Mouse (Mus musculus): ENCODE results near the gene Olfr47.
"Not testable (repeated sequence)": the region's sequence is repeated elsewhere in the genome, so short reads cannot be mapped to it uniquely, and the experiment has no call there.

Olfr47 gene

GRCm38 (mm10) chr6:43231255-43231654 is at the start of gene Olfr47:
TSS of gene Olfr47 (plus strand) at chr6:43231529.
- DNase-seq (ENCODE audit: low spot score in 2 of 2), result not testable (repeated sequence)

DNA sequence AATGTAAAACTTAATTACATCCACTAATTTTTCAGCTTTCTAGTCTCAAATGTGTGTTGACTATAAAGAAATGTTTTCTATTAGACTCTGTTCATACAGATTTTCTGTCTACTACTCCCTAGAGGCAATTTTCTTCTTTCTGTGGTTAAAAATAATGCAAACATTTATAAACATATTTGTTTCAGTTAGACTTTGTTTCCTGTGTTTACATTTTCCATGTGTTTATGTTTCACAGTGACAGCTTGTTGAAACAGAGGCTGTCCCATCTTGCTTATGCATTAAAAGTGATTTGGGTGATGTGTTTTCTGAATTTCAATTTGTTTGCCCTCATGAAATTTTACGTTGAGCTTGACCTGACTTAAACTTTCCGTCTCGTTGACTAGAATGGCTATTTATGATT is 40.3 kb upstream of the Olfr47 start:
- DNase-seq (ENCODE audit: low spot score in 2 of 2), result no peak

- no peak for DNase-seq (ENCODE audit: low spot score in 2 of 2)
These were observed 34.5 kb upstream of the Olfr47 start, which contains the start of gene Olfr435 for GRCm38 (mm10) chr6:43196781-43197180. TSS of gene Olfr435 (plus strand) at chr6:43197146.

GRCm38 (mm10) chr6:43198094-43198493 is 33.2 kb upstream of the Olfr47 start:
- no peak for DNase-seq (ENCODE audit: low spot score in 2 of 2)

- DNase-seq (ENCODE audit: low spot score in 2 of 2), result no peak
These were observed 28.5 kb upstream of the Olfr47 start for GRCm38 (mm10) chr6:43202786-43203185.

DNA sequence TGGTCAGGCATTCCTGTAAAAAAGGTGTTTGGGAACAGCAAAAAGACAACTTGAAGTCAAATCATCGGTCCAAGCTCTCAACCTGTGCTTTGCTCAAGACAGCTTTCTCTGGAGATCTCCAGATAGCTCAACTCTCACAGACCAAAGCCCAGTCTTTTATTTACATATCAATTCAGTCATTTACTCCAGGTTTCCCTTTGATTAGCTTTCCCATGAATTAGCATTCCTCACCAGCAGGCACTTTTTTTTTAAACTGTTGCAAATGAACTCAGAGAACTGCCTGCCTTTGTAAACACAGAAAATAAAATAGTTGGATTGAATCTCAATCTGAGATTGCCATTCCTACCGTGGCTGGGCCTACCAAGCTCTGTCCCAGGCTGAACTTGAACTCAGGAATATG is 26.0 kb upstream of the Olfr47 start:
- no peak for DNase-seq (ENCODE audit: low spot score in 2 of 2)

DNA sequence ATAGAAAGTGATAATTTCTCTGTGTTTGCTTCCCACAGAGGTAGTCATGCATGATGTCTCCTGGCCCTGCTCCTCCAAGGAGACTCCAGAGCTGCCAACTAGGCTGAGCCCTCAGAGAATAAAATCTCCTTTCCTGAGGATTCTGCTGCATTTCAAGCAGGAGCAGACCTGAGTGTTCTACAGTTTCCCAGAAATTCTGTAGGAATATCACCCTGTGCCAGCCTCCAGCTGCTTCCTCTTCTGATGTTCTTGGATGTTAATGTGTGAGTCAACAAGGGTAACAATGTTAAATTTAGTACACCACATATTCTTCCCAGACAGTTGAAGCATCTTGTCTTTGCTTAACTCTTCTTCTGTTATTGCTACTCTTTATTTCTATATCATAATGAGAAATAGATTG is 18.5 kb upstream of the Olfr47 start, which contains the start of gene Olfr434:
Gene Olfr434 (plus strand): TSS at position 149 of the 400 bp plus-strand sequence.
- peak; percentile 14 to 65 for DNase-seq (ENCODE audit: low spot score in 2 of 2)

- DNase-seq (ENCODE audit: low spot score in 2 of 2), result no peak
These were observed 10.7 kb downstream of the Olfr47 start for GRCm38 (mm10) chr6:43242061-43242460.

DNA sequence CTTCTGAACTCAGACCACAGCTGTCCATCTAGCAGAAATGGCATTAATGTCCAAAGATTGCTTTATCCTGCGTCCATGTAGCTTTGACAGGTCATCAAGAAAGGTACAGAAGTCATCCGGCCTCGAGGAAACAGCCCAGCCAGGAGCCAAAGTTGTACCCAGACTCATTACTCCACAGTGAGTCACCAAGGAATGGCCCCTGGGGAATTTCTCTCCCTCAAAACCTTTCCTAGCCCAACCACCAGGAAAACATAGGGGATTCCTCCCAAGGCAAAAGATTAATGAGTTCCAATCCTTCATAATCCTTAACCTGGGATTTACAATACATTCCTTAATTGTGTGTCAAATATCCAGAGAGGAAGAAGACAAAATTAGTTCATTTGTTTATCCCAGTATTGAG is 16.1 kb downstream of the Olfr47 start:
- DNase-seq (ENCODE audit: low spot score in 2 of 2), result no peak

DNA sequence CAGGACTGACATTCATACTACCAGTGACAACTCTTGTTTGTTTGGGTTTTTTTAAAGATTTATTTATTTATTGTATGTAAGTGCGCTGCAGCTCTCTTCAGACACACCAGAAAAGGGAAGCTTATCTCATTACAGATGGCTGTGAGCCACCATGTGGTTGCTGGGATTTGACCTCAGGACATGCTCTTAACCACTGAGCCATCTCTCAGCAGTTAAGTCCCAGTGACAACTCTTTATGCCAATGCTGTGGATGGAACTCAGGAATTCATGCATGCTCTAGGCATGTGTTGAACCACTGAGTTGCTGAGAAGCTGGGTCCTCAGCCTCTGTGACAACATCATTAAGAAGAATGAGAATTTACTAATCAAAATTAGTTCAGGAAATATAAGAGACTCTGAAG is 21.7 kb downstream of the Olfr47 start:
- DNase-seq (ENCODE audit: low spot score in 2 of 2), result no peak

DNA sequence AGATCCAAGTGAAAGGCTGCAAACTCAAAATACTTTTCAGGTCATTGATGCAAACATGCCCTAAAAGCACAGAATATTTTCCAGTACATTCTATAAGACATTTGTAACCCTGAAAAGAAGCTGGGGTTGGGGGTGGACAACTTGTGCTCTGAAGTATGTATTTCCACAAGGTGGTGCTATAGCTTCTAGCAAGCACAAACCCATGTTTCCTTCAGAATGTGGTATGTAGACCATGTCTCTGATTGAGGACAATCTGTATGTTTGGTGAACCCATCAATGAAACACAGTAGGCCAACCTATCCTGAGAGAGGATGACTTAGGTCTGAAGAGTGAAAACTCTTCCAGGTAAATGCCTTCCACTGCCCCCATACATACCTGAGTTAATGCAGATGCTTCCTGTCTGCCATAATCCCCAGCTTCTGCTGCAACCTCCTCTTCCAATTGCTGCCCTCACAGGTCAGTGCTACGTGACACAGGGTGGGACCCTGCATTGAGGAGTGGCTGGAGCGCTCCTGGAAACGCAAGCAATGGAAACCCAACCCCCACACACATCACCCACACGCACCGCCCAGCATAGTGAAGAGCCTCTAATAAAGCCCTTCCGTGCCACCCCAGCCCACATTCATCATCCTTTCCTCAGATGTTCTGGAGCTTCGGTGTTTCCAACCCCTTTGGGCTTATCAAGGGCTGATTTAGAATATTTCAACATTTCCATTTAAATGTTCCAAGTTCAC is 23.0 kb downstream of the Olfr47 start:
- no peak for DNase-seq (ENCODE audit: low spot score in 2 of 2)

GRCm38 (mm10) chr6:43260756-43261155 is 29.4 kb downstream of the Olfr47 start:
- no peak for DNase-seq (ENCODE audit: low spot score in 2 of 2)

DNA sequence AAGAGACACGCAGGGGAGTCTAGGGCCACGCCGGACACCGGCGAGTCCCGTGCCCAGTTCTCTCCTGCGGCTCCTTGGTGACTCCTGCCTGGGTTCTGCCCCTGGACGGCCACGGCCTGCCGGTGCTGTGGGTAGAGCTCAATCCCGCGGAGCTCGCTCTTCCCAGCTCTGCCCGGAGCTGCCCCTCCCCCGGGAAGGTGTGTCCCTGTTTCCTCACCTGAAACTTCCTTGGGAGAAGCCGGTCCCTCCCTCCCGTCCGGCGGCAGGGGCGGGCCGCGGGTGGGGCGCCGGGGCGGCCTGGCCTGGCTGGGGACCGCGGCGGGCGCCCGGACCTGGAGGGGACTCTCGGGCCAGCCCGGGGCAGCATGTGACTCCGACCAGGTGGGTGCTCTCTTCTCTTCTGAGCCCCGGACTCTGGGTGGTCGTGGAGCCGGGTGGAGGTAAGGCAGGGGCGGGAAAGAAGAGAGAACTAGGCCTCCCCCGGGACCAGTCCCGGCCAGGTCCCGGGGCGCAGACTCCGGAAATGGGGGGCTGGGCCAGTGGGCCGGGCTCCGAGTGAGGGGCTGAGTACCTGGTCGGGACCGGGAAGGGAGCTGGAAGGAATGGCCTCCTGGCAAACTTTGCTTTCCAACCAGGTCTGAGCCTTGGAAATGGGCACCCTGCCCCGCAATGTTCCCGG is 34.2 kb downstream of the Olfr47 start, which contains the start of gene Arhgef5:
Gene Arhgef5 (plus strand): TSS at position 220 of the 679 bp plus-strand sequence.
- DNase-seq (ENCODE audit: low spot score in 2 of 2), result no peak

DNA sequence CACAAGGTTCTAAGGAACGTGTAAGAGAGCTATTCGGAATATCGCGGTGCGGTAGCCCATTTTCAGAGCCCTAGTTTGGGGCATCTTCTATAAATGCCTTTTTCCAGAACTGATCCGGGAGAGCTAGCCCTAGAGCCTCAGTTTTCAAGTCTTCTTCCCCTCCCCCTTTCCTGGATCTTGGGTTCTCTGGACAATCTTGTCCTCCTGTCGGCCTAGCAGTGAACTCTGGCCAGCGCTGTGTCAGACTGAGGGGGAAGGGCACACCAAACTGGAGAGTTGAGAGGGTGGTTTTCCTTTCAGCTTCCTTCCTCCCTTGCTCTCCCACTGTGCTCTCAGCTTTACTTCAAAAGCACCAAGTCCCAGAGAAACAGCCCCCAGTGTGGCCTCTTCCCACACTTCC is 35.0 kb downstream of the Olfr47 start:
- DNase-seq (ENCODE audit: low spot score in 2 of 2), result no peak

GRCm38 (mm10) chr6:43272597-43272996 is 41.3 kb downstream of the Olfr47 start:
- DNase-seq (ENCODE audit: low spot score in 2 of 2), result no peak

DNA sequence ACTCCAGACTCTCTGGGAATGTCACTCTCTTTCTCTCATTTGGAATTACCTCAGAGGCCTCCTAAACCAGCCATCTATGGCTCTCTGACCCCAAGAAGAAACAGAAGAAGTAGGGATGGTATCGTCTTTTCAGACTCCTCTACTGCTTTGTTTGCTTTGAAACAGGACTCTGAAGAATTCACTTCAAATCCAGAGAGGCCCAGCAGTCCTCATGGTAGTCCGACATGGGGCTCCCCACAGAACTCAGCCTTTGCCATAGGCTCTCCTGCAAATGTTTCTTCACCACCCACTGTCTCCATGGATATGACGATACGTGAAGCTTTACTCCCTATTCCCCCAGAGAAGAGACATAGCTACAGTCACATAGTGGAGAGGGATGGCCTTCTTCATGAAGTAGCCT is 42.8 kb downstream of the Olfr47 start:
- no peak for DNase-seq (ENCODE audit: low spot score in 2 of 2)

- no peak for DNase-seq (ENCODE audit: low spot score in 2 of 2)
These were observed 46.9 kb downstream of the Olfr47 start for GRCm38 (mm10) chr6:43278247-43278646.

DNA sequence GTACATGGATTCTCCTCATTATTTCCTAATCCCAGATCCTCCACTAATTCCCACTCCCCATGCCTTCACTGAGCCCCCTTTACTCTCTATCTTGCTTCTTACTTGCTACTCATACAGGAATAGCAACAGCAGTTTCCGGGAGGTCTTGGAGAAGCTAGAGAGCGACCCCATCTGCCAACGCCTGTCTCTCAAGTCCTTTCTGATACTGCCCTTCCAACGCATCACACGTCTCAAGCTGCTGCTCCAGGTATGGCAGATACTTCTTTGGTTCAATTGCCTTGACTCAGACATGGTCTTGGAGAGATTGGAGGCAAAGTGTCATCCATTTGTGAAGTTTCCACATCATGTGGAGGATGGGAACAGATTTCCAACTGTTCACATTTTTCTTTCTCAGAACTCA is 49.2 kb downstream of the Olfr47 start:
- DNase-seq (ENCODE audit: low spot score in 2 of 2), result no peak
